Mouse (Mus musculus): ENCODE measurements around the gene Gamt. TPM values are rescaled to one million over a fixed set of nuclear protein-coding genes. Genes with fewer than 3 reads are reported as not detected.

Gene Gamt
- polyA plus RNA-seq (2016; fragmentation: Nextera tagmentation; extraction: Ambion mirVana), result 38.3 and 45.1 TPM in 2 replicates

GRCm38 (mm10) chr10:80260642-80261584 lies at the start of gene Gamt, which contains the start of gene Dazap1:
Gene Gamt, minus strand, starts transcription at chr10:80261012.
Gene Dazap1, plus strand, starts transcription at chr10:80261486.
- Histone ChIP-seq H3K36me3 (peaks cover 31% of the 10 kb centered on the region), H3K27ac (peak within 1 kb of the TSS; percentile 91), H3K27me3 (ENCODE audit: insufficient read depth, poor library complexity, severe bottlenecking) (no peaks in the 10 kb centered on the region), H3K9me3 (no peaks in the 10 kb centered on the region), H3K4me1 (replicated peaks) (peaks cover 63% of the 10 kb centered on the region), H3K4me3 (peak within 1 kb of the TSS; percentile 61)
- under 1% methylated on average over 49 of the region's 49 CpGs for WGBS
- peak; percentile 98 for DNase-seq (ENCODE audit: low spot score)

- DNase-seq (ENCODE audit: low spot score), result no peak
- H3K4me1 ChIP-seq (replicated peaks), result peaks cover 40% of the 10 kb centered on the region
- H3K27me3 ChIP-seq (ENCODE audit: insufficient read depth, poor library complexity, severe bottlenecking), result peaks cover 81% of the 10 kb centered on the region
Measured at GRCm38 (mm10) chr10:80304862-80305261, 44.0 kb upstream of the Gamt start.

GRCm38 (mm10) chr10:80304458-80304857 lies 43.6 kb upstream of the Gamt start:
- WGBS, result 26% methylated on average over 12 of the region's 12 CpGs
- Histone ChIP-seq H3K4me1 (replicated peaks) (peaks cover 44% of the 10 kb centered on the region), H3K36me3 (peaks cover 71% of the 10 kb centered on the region), H3K4me3 (peak overlapping the region; percentile 29), H3K9me3 (no peaks in the 10 kb centered on the region), H3K27ac (no peak overlapping the region), H3K27me3 (ENCODE audit: insufficient read depth, poor library complexity, severe bottlenecking) (peaks cover 85% of the 10 kb centered on the region)
- DNase-seq (ENCODE audit: low spot score), result no peak

More at GRCm38 (mm10) chr10:80304862-80305261, 44.0 kb upstream of the Gamt start:
- Histone ChIP-seq H3K9me3 (no peaks in the 10 kb centered on the region), H3K4me3 (peak overlapping the region; percentile 29), H3K27ac (no peak overlapping the region), H3K36me3 (peaks cover 74% of the 10 kb centered on the region)
- WGBS, result 18% methylated on average over 25 of the region's 25 CpGs

GRCm38 (mm10) chr10:80302471-80302881 lies 41.7 kb upstream of the Gamt start:
- H3K27ac ChIP-seq, result peak overlapping the region; percentile 96
- peaks cover 64% of the 10 kb centered on the region for H3K4me1 ChIP-seq (replicated peaks)
- peak; percentile 73 for DNase-seq (ENCODE audit: low spot score)
- H3K9me3 ChIP-seq, result no peaks in the 10 kb centered on the region
- H3K4me3 ChIP-seq, result peak overlapping the region; percentile 68
- peaks cover 92% of the 10 kb centered on the region for H3K27me3 ChIP-seq (ENCODE audit: insufficient read depth, poor library complexity, severe bottlenecking)
- 5% methylated on average over 9 of the region's 9 CpGs for WGBS
- H3K36me3 ChIP-seq, result peaks cover 51% of the 10 kb centered on the region

- H3K4me3 ChIP-seq, result peak overlapping the region; percentile 68
- DNase-seq (ENCODE audit: low spot score), result no peak
- peaks cover 92% of the 10 kb centered on the region for H3K27me3 ChIP-seq (ENCODE audit: insufficient read depth, poor library complexity, severe bottlenecking)
- no peaks in the 10 kb centered on the region for H3K9me3 ChIP-seq
- peaks cover 68% of the 10 kb centered on the region for H3K4me1 ChIP-seq (replicated peaks)
- peak overlapping the region; percentile 96 for H3K27ac ChIP-seq
- WGBS, result 51% methylated on average over 5 of the region's 5 CpGs
- peaks cover 46% of the 10 kb centered on the region for H3K36me3 ChIP-seq
Measured at GRCm38 (mm10) chr10:80302082-80302355, 41.2 kb upstream of the Gamt start.

GRCm38 (mm10) chr10:80301256-80302081 lies 40.7 kb upstream of the Gamt start:
- 72% methylated on average over 10 of the region's 10 CpGs for WGBS
- DNase-seq (ENCODE audit: low spot score), result no peak
- H3K27me3 ChIP-seq (ENCODE audit: insufficient read depth, poor library complexity, severe bottlenecking), result peaks cover 92% of the 10 kb centered on the region

GRCm38 (mm10) chr10:80300672-80301181 lies 39.9 kb upstream of the Gamt start:
- Histone ChIP-seq H3K27ac (peak overlapping the region; percentile 96), H3K4me3 (peak overlapping the region; percentile 68), H3K27me3 (ENCODE audit: insufficient read depth, poor library complexity, severe bottlenecking) (peaks cover 84% of the 10 kb centered on the region), H3K9me3 (no peaks in the 10 kb centered on the region), H3K4me1 (replicated peaks) (peaks cover 81% of the 10 kb centered on the region), H3K36me3 (peaks cover 33% of the 10 kb centered on the region)
- WGBS, result 11% methylated on average over 11 of the region's 11 CpGs
- DNase-seq (ENCODE audit: low spot score), result peak; percentile 69

More at GRCm38 (mm10) chr10:80301256-80302081, 40.7 kb upstream of the Gamt start:
- Histone ChIP-seq H3K27ac (peak overlapping the region; percentile 96), H3K4me1 (replicated peaks) (peaks cover 74% of the 10 kb centered on the region), H3K9me3 (no peaks in the 10 kb centered on the region), H3K4me3 (peak overlapping the region; percentile 68), H3K36me3 (peaks cover 41% of the 10 kb centered on the region)

- peaks cover 87% of the 10 kb centered on the region for H3K4me1 ChIP-seq (replicated peaks)
- H3K27me3 ChIP-seq (ENCODE audit: insufficient read depth, poor library complexity, severe bottlenecking), result peaks cover 76% of the 10 kb centered on the region
- WGBS, result 44% methylated on average over 10 of the region's 10 CpGs
Measured at GRCm38 (mm10) chr10:80299824-80300223, 39.0 kb upstream of the Gamt start.

GRCm38 (mm10) chr10:80299301-80299700 lies 38.5 kb upstream of the Gamt start:
- peak overlapping the region; percentile 96 for H3K27ac ChIP-seq
- H3K36me3 ChIP-seq, result peaks cover 28% of the 10 kb centered on the region
- H3K9me3 ChIP-seq, result no peaks in the 10 kb centered on the region
- WGBS, result 6% methylated on average over 15 of the region's 15 CpGs
- peak overlapping the region; percentile 68 for H3K4me3 ChIP-seq
- peaks cover 88% of the 10 kb centered on the region for H3K4me1 ChIP-seq (replicated peaks)
- peaks cover 71% of the 10 kb centered on the region for H3K27me3 ChIP-seq (ENCODE audit: insufficient read depth, poor library complexity, severe bottlenecking)
- DNase-seq (ENCODE audit: low spot score), result no peak

More at GRCm38 (mm10) chr10:80299824-80300223, 39.0 kb upstream of the Gamt start:
- peak overlapping the region; percentile 96 for H3K27ac ChIP-seq
- peaks cover 28% of the 10 kb centered on the region for H3K36me3 ChIP-seq
- DNase-seq (ENCODE audit: low spot score), result no peak
- H3K4me3 ChIP-seq, result peak overlapping the region; percentile 68
- H3K9me3 ChIP-seq, result no peaks in the 10 kb centered on the region

- peak; percentile 93 for DNase-seq (ENCODE audit: low spot score)
- H3K4me3 ChIP-seq, result peak overlapping the region; percentile 68
- peaks cover 93% of the 10 kb centered on the region for H3K4me1 ChIP-seq (replicated peaks)
- H3K36me3 ChIP-seq, result peaks cover 30% of the 10 kb centered on the region
- peak overlapping the region; percentile 96 for H3K27ac ChIP-seq
- no peaks in the 10 kb centered on the region for H3K9me3 ChIP-seq
- H3K27me3 ChIP-seq (ENCODE audit: insufficient read depth, poor library complexity, severe bottlenecking), result peaks cover 66% of the 10 kb centered on the region
- WGBS, result 4% methylated on average over 26 of the region's 26 CpGs
Measured at GRCm38 (mm10) chr10:80298571-80299281, 37.9 kb upstream of the Gamt start.

GRCm38 (mm10) chr10:80297526-80298133 lies 36.8 kb upstream of the Gamt start:
- Histone ChIP-seq H3K4me3 (peak overlapping the region; percentile 88; the same call in 1 of the 2 replicates), H3K27ac (peak overlapping the region; percentile 96), H3K27me3 (ENCODE audit: insufficient read depth, poor library complexity, severe bottlenecking) (peaks cover 61% of the 10 kb centered on the region), H3K4me1 (replicated peaks) (peaks cover 96% of the 10 kb centered on the region), H3K36me3 (peaks cover 28% of the 10 kb centered on the region), H3K9me3 (no peaks in the 10 kb centered on the region)
- no peak for DNase-seq (ENCODE audit: low spot score)
- WGBS, result 74% methylated on average over 8 of the region's 8 CpGs

Measured in hindbrain, embryonic 10.5 days (tissue).